Comparison of ENCODE assay signal across 9 mouse cellular contexts in genomic region chr12:103995292-103996072, GRCm38 (mm10). TPM values are rescaled to one million over a fixed set of nuclear protein-coding genes. Genes with fewer than 3 reads are reported as not detected.
DNase-seq lines count a peak whose midpoint lies in the region; ATAC-seq and TF ChIP-seq lines count a peak whose summit lies in the region.
"Had no signal": no experiment of that assay in that cellular context is flagged by ENCODE, and none has a peak within 500 bp of the region (broad histone marks: within the 10 kb centered on the region; RNA-seq: fewer than 3 reads in every experiment).

No protein-coding gene starts in this region.

- intact Hi-C loops in gastrocnemius, postnatal 14 days (cut with DNase I; ENCODE audit: low total_unique reads), result loop anchor here (2.0 to 5.0 kb wide), 2 partner anchors 73 to 427 kb away; no protein-coding TSS in a partner anchor

- H3K4me1 ChIP-seq in lung, embryonic 14.5 days (ENCODE audit: insufficient read depth), result no peaks in the 10 kb centered on the region
- H3K4me1 ChIP-seq in olfactory bulb, adult 2 months (ENCODE audit: control insufficient read depth, insufficient read depth, low read length), result no peaks in the 10 kb centered on the region
- H3K4me1 ChIP-seq: limb, embryonic 12.5 days had no signal

- 40% methylated on average over 5 of the region's 5 CpGs for WGBS in lung, embryonic 14.5 days
- WGBS in olfactory bulb, adult 2 months, result 39% methylated on average over 5 of the region's 5 CpGs

- TF ChIP-seq CTCF in Patski (IDR thresholded peaks at IDR 0.05), result peak; percentile 85
- peak; percentile 88 for TF ChIP-seq CTCF in lung, embryonic 14.5 days (IDR thresholded peaks at IDR 0.05; ENCODE audit: low read depth)
- peak; percentile 69 for TF ChIP-seq CTCF in olfactory bulb, adult 2 months (IDR thresholded peaks at IDR 0.05; ENCODE audit: insufficient read depth, low read depth, low read length)

- no peak overlapping the region for H3K4me3 ChIP-seq in lung, embryonic 14.5 days (ENCODE audit: low read depth, low read length)
- H3K4me3 ChIP-seq in olfactory bulb, adult 2 months (ENCODE audit: insufficient read depth, low read depth, low read length), result no peak overlapping the region
- H3K4me3 ChIP-seq: limb, embryonic 12.5 days had no signal

- no peak overlapping the region for H3K27ac ChIP-seq in lung, embryonic 14.5 days (ENCODE audit: low read depth)
- H3K27ac ChIP-seq in olfactory bulb, adult 2 months (ENCODE audit: insufficient read depth, low read depth, low read length), result no peak overlapping the region
- H3K27ac ChIP-seq: limb, embryonic 12.5 days had no signal

- no peak for TF ChIP-seq POLR2A in olfactory bulb, adult 2 months (IDR thresholded peaks at IDR 0.05; ENCODE audit: insufficient read depth, low read depth, low read length)

- DNase-seq in CD4-positive helper T cell, adult 2 months (ENCODE audit: low read depth, low spot score), result peak; percentile 63
- no peak for DNase-seq in Patski (ENCODE audit: low read depth, low spot score)
- peak; percentile 44 for DNase-seq in cerebellum, adult 9-11 months
- DNase-seq in gastrocnemius, postnatal 14 days, result peak; percentile 30
- peak; percentile 61 to 70 for DNase-seq in kidney, postnatal 25 days
- DNase-seq in lung, embryonic 14.5 days, result peak; percentile 83
- peak; percentile 35 for DNase-seq in urinary bladder, adult 2 months (ENCODE audit: low spot score)

- no peak overlapping the region for H3K4me2 ChIP-seq in lung, embryonic 14.5 days
- H3K4me2 ChIP-seq: limb, embryonic 12.5 days had no signal

- in situ Hi-C loops in Patski (cut with MboI; ENCODE audit: low pct_unique_long_range_greater_than_20kb), result loop anchor here (5.0 kb wide), 3 partner anchors 37 to 427 kb away; no protein-coding TSS in a partner anchor

- POLR2A ChIA-PET in Patski (lab: Charles Lee), result interaction anchor here (1.5 kb wide), 1 partner anchor 34 kb away, joined by 4 read pairs; no protein-coding TSS in a partner anchor

- H3K36me3 ChIP-seq in lung, embryonic 14.5 days (ENCODE audit: insufficient read depth), result no peaks in the 10 kb centered on the region
- H3K36me3 ChIP-seq: limb, embryonic 12.5 days had no signal

- CTCF ChIA-PET in Patski (lab: Charles Lee), result interaction anchor here (0.7 to 4.0 kb wide), 16 partner anchors 8 to 423 kb away, joined by 3 to 23 read pairs (median 4); no protein-coding TSS in a partner anchor

- no peaks in the 10 kb centered on the region for H3K27me3 ChIP-seq in Patski
- no peaks in the 10 kb centered on the region for H3K27me3 ChIP-seq in lung, embryonic 14.5 days (ENCODE audit: insufficient read depth, low read length)
- H3K27me3 ChIP-seq: limb, embryonic 12.5 days had no signal

- H3K9ac ChIP-seq in lung, embryonic 14.5 days, result no peak overlapping the region
- H3K9ac ChIP-seq: limb, embryonic 12.5 days had no signal

- no peaks in the 10 kb centered on the region for H3K9me3 ChIP-seq in lung, embryonic 14.5 days (ENCODE audit: low read depth, low read length)
- H3K9me3 ChIP-seq: limb, embryonic 12.5 days had no signal

- no peak for ATAC-seq in Patski
- ATAC-seq in lung, embryonic 14.5 days (ENCODE audit: insufficient read depth), result no peak; the same call in 1 of the 2 replicates

RNA-seq across cellular contexts. Expression of gene Serpina11, which starts 5.7 kb away (rescaled TPM):
- polyA plus RNA-seq in Patski (2021), result not detected
- total RNA-seq in gastrocnemius, postnatal 14 days (2021), result not detected
- polyA plus RNA-seq in lung, embryonic 14.5 days (2014; fragmentation: Nextera tagmentation; extraction: Ambion mirVana), result not detected in 2 replicates
- not detected in 2 replicates for polyA plus RNA-seq in olfactory bulb, adult 2 months (2012; ENCODE audit: insufficient read depth, insufficient read length, low replicate concordance, missing spikeins)
- polyA plus RNA-seq in urinary bladder, adult 2 months (2012; rRNA removed), result not detected in 2 replicates
- polyA plus RNA-seq: limb, embryonic 12.5 days had no signal

RNA-seq across cellular contexts. Expression of gene Serpina9, which starts 18.1 kb away (rescaled TPM):
- polyA plus RNA-seq in Patski (2021), result 0.08 TPM
- not detected for total RNA-seq in gastrocnemius, postnatal 14 days (2021)
- polyA plus RNA-seq in lung, embryonic 14.5 days (2014; fragmentation: Nextera tagmentation; extraction: Ambion mirVana), result not detected in 2 replicates
- polyA plus RNA-seq in olfactory bulb, adult 2 months (2012; ENCODE audit: insufficient read depth, insufficient read length, low replicate concordance, missing spikeins), result not detected in 2 replicates
- polyA plus RNA-seq in urinary bladder, adult 2 months (2012; rRNA removed), result 0.01 TPM in 1 of 2 replicates, not detected in the other
- polyA plus RNA-seq: limb, embryonic 12.5 days had no signal

RNA-seq across cellular contexts. Expression of gene Serpina1e, which starts 36.7 kb away (rescaled TPM):
- 0.14 TPM for polyA plus RNA-seq in Patski (2021)
- not detected for total RNA-seq in gastrocnemius, postnatal 14 days (2021)
- polyA plus RNA-seq in lung, embryonic 14.5 days (2014; fragmentation: Nextera tagmentation; extraction: Ambion mirVana), result 0.16 TPM in 1 of 2 replicates, not detected in the other
- not detected in 2 replicates for polyA plus RNA-seq in olfactory bulb, adult 2 months (2012; ENCODE audit: insufficient read depth, insufficient read length, low replicate concordance, missing spikeins)
- 0.06 and 0.43 TPM in 2 replicates for polyA plus RNA-seq in urinary bladder, adult 2 months (2012; rRNA removed)
- polyA plus RNA-seq: limb, embryonic 12.5 days had no signal

RNA-seq across cellular contexts. Expression of gene Serpina12, which starts 48.8 kb away (rescaled TPM):
- not detected for polyA plus RNA-seq in Patski (2021)
- total RNA-seq in gastrocnemius, postnatal 14 days (2021), result not detected
- polyA plus RNA-seq in lung, embryonic 14.5 days (2014; fragmentation: Nextera tagmentation; extraction: Ambion mirVana), result not detected in 2 replicates
- not detected in 2 replicates for polyA plus RNA-seq in olfactory bulb, adult 2 months (2012; ENCODE audit: insufficient read depth, insufficient read length, low replicate concordance, missing spikeins)
- not detected in 2 replicates for polyA plus RNA-seq in urinary bladder, adult 2 months (2012; rRNA removed)
- polyA plus RNA-seq: limb, embryonic 12.5 days had no signal
